Mouse (Mus musculus) large intestine, adult 2 months (tissue): ENCODE results near the gene Scfd2. TPM values are rescaled to one million over a fixed set of nuclear protein-coding genes. Genes with fewer than 3 reads are reported as not detected.

ENCODE experiments used
- DNase-seq: peaks from one replicate; pipeline ENCODE4 v3.0.0-alpha.2; 2012; ENCODE audit warnings: low read depth, low spot score
- WGBS: fragments of 180-500 bp; shearing (Covaris S2); methylation state at CpG from one replicate; pipeline ENCODE4 v1.1.7; 2018; 5-methylcytosine and 5-hydroxymethylcytosine counted together
- polyA plus RNA-seq: library from polyadenylated mRNA; depleted of rRNA; stranded (reverse); fragments of >200 nt; gene quantifications from 2 replicates; pipeline ENCODE4 v1.2.3, GENCODE M21; 2012

Gene Scfd2
- polyA plus RNA-seq, 1 experiment: 13.4 TPM

DNA sequence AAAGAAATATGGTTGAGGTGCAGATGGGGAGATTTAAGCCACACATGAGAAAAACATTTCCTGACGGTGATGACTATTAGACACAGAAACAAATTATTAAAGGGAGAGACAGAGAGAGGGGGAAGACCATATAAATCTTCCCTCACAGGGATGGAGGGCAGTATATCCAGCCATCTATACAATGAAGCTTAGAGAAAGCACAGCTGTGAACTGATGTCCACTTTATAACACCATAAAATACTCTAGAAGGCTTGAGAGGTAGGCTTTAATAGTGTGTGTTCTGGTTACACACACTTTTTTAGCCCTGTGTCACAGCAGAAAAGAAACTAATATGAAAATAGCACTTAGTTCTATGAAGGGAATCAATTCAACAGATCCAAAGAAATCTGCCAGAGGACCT is 61.9 kb downstream of the Scfd2 start:
- 55% methylated on average over 1 of the region's 1 CpGs for WGBS

DNA sequence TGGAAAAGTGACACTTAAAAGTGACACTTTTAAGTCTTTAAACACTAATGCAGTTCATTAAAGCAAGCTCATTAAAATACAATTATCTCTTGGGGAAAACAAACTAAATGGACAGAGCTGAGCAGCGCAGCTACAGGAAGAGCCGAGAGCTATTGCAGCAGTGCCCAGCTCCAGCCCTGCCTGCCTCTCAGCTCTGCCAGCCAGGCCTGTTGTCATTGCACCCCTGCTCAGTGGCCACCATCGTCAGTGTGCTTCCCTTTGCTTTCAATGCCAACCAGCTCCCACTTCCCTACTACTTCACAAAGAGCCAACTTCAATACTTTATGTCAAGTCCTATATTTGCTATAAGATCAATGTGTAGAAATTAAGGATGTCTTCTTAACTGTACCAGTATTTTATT is 63.8 kb downstream of the Scfd2 start:
- WGBS: 74% methylated on average over 3 of the region's 3 CpGs
- no peak for DNase-seq

More for the DNA sequence above, 61.9 kb downstream of the Scfd2 start:
- no peak for DNase-seq

DNA sequence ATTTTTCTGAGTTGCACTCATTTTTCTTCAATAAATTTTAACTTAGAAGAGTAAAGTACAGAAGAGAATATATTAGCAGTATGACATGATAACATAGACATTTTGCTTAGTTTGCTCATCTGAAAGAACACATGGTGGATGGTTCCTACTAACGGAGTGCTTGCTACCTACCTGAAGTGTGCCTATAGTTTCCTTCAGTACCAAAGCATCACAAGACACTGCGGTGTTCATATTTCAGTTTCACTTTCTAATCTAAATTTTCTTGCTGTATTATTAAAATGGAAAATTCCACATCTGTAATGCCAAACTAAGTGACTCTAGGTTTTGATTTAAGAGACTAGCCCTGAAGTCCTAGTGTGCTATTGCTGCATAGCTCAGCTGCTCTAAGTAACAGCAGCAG is 74.8 kb downstream of the Scfd2 start:
- 23% methylated on average over 2 of the region's 2 CpGs for WGBS
- DNase-seq: no peak

DNA sequence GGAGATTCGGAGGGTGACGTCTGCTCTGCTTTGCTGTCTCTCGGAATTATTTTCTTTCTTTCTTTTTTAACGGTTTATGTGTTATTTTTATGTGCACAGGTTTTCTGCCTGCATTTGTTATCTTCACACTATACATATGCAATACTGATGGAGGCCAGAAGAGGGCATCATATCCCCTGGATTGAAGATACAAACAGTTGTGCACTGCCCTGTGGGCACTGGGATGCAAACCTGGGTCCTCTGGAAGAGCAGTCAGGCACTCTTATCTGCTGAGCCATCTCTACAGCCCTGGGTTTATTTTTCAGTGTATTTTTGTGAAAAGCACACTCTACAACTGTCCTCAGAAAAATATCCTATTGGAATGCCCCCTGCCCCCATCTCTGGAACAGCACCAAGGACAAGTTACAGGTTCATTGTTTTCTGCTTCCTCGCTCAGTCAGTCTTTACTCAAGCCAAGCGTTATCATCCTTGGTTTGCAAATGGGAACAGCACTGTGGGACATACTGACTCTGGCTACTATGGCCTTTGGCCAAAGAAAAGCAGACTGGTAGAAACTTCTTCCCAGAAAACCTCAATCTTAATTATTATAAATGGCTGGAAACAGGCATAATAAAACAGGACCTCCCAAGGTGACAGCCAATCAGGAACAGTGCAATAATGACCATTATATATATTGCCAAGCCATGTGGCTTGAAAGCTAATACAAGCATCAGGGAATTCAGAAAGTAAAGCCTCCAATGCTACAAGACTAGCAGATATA is 75.9 kb downstream of the Scfd2 start:
- DNase-seq: no peak
- WGBS: 76% methylated on average over 6 of the region's 6 CpGs

DNA sequence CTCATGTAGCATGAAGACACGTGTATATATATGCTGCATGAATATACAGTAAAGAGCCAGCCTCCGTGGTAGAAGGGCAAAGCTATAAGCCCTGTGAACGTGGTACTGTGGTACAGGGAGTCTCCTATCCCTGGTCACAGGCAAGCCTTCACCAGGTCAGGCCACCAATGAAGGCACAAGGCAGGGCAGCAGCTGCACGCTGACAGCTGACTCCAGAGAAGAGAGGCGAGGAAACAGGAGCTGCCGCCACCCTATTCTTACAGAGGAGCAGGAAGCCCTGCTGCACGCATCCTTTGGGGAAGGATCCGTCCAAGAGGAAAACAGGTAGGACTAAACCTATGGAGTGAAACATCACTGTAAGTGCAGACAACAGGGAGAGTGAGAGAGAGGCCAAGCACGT is 76.5 kb downstream of the Scfd2 start:
- DNase-seq: no peak
- WGBS: 88% methylated on average over 9 of the region's 9 CpGs

DNA sequence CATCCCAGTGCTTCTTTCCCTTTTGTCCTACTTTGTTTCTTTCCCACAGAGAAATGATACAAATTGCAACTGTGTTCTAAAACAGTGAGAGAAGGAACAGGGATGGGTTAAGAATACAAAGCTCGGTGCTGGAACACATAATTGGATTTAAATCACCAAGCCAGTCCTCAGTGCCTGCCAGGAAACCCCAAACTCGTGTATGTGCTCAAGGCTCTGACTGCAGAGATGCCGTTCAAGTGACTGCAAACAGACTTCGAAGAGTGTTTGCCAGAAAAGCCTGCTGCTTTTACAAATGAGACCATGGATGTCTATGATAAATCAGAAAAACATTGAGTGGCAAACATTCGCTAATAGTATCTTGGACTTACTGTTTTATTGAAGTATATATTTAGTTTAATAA is 80.6 kb downstream of the Scfd2 start:
- no peak for DNase-seq

DNA sequence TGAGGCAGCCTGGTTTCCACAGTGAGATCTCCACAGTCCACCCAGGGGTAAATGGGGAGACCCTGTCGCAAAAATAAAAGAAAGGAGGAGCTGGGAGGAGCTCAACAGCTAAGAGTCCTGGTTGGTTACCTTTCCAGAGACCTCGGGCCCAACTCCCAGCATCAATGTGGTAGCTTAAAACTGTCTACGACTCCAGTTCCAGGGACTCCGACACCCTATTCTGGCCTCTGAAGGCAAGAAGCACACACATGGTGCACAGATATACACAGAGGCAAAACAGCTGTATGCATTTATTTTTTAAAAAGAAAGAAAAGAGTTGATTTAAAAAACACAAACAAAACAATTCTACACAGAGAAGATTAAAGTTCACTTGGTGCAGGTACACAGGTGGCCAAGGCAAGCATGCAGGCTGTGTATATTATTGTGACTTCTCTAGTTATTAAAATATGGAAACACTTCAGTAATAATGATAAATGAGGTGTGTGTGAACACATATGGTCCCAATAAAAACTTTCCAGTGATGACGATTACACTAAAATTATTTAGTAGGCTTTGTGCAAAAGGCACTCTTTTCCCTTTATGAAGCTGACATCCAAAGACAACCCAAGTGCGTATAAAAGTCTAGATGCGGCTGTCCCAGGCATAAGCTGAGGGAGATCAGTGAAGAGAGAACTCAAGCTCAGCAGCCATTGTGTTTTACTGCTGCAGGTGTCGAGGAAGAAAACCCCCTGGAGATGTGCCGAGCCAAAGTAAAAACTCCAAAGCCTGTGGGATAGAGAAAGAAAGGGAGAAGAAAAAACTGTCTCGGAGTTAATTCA is 83.8 kb downstream of the Scfd2 start:
- no peak for DNase-seq
- WGBS: 88% methylated on average over 10 of the region's 10 CpGs

More for the DNA sequence above, 80.6 kb downstream of the Scfd2 start:
- 61% methylated on average over 5 of the region's 5 CpGs for WGBS

DNA sequence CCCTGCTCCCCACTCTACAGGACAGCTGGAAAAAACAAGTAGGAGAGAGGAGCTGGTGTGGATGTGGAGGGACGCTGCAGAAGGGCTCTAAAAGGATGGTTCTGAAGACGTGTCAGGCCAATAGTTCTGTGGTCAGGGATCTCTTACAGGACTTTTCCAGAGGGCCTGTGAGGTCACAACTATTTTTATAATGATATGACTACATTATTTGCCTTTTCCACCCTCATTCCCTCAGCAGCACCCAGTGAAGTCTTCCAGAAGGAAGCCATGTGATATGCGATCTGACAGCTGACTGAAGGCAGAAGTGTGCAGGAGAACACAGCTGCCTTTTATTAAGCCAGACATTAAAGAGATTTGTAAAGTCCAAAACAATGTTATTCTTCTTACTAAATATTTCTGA is 85.7 kb downstream of the Scfd2 start:
- no peak for DNase-seq
- 76% methylated on average over 3 of the region's 3 CpGs for WGBS

DNA sequence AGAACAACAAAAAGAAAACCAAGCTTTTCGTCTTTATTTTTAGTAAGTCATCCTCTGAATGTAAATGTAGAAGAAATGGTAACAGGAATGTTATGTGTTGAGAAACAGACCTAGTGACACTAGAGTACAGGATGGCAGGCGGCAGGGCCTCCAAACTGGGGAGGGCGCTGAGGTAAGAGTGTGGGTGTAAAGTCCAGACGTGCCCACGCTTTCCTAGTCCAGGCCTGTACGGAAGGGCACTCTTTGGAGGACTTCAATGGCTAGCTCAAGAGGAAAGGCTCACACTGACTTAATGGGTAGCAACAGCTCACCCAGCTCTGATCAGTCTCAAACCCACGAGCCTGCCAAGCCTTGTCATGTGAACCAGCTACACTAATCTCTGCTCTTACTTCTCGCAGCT is 93.2 kb downstream of the Scfd2 start:
- 78% methylated on average over 8 of the region's 8 CpGs for WGBS
- no peak for DNase-seq

DNA sequence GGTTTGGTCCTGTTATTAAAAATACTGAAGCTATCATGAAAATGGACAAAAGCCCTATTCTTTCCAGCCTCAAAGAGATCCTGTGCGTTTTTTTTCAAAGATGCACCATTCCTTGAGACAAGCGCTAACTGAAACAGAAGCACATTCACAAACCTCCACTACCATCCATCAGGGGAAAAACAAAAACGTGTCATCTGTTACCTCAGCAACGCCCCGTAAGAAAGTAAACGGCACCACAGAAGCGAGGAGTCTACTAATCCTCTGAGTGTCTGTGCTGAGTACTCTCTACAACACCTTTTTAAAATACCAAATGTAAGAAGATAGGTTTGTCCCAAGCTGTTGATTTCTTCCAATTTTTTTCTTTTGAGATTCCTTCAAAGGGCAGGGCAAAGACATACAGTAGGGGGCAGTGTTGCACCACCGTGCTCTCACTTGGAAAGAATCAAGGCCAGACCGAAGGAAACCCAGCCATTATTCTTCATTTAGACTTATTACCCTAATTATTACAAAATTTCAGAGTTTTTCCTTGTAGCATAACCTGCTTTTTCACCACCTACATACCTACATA is 97.9 kb downstream of the Scfd2 start:
- 14% methylated on average over 9 of the region's 9 CpGs for WGBS
- peak; percentile 24 for DNase-seq

DNA sequence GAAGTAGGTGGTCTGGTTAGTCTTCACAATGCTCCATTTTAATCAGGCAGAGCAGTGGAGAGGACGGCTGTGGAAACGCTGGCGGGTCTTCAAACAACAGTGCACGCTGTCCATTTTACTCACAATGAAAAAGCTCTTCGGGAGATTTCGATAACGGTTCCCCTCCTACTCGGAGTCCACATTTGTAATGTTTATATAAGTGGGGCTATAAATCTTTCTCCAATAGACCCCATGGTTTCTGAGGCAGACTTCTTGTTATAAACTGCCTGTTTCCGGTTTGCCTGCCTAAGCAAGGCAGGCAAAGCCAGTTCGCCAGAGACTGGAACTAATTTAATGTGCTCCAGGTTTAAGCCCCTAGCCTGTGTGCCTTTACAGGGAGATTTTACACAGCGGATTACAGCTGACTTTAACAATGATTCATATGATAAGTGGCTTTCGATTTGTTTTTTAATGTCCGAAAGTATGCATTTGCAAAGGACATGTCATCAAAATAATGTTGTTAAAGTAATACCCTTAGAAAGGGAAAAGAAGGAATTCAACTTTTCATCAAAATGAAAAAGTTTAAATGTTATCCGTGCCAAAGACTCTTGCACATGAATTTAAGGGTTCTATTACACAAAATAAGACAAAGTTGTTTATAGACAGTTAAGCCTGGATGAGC is 98.5 kb downstream of the Scfd2 start:
- WGBS: 17% methylated on average over 14 of the region's 14 CpGs
- no peak for DNase-seq

DNA sequence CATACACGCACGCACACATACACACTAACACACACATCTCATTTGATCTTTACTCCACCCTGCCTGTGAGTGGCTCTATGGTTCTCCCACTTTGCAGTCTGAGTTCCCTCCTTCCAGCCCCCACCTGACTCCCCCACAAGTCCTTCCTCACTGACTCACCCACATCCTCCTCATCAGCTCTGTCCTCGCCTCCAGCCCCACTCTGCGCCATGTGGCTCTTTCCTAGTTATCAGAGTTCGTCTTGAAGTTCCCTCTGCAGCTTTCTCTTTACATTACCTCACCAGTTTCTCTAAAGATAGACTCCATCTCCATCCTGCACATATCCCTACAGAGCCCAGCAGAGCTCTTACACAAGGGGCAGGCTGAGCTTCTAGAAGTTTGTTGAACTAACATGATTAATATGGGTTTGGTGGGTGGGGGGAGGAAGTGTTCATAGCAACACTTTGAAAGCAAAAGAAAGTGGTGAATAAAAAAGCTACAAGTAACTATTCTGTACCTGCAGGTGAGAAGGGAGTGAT is 110.9 kb downstream of the Scfd2 start:
- WGBS: 80% methylated on average over 5 of the region's 5 CpGs
- DNase-seq: no peak

DNA sequence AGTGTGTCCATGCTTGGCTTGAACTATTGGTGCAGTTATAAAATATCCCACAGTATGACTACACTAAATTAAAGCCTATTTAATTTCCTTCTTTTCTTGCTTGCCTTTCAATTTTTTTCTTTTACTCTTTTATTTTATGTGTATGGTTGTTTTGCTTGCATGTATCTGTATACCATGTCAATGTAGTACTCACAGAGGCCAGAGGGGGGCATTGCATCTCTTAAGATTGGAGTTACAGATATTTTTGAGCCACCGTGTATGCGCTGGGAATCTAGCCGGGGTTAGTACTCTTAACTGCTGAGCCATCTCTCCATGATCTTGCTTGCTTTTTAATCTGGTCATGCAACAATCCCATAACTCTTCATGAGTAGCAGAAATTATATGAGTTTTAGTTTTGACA is 119.0 kb downstream of the Scfd2 start:
- 100% methylated on average over 3 of the region's 3 CpGs for WGBS
- DNase-seq: no peak

DNA sequence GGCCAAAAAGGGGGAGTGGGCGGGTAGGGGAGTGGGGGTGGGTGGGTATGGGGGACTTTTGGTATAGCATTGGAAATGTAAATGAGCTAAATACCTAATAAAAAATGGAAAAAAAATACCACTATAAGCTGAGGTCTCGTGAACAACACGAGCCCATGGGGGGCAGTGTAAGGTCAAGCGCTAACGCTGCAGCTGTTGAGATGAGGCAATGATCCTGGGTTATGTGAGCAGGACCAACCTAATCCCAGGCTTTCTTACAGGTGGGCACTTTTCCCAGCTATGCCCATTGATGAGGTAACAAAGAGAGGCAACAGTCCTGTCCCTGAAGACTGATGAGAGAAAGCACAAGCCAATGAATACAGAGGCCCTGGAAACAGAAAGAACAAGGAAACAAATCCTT is 126.7 kb downstream of the Scfd2 start:
- no peak for DNase-seq

DNA sequence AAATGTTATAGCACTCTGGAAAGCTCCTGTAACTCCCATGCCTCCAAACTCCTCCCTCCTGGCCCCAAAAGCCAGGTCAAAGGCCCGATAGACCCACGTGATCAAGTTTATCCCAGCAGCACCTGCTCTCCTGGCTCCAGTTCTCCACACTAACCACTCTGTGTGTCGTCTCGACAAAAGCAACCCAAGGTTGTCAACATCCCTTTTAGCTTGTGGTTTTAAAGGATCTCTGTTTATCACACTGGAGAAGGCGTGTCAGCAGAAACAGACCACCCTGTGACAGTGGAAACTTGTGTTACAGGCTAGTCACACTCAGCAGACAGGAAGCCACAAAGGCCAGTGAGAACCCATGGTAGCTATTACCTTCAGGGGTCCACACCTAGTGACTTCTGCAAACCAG is 127.5 kb downstream of the Scfd2 start:
- WGBS: 16% methylated on average over 5 of the region's 5 CpGs
- peak; percentile 16 for DNase-seq

More for the DNA sequence above, 126.7 kb downstream of the Scfd2 start:
- 95% methylated on average over 4 of the region's 5 CpGs for WGBS

DNA sequence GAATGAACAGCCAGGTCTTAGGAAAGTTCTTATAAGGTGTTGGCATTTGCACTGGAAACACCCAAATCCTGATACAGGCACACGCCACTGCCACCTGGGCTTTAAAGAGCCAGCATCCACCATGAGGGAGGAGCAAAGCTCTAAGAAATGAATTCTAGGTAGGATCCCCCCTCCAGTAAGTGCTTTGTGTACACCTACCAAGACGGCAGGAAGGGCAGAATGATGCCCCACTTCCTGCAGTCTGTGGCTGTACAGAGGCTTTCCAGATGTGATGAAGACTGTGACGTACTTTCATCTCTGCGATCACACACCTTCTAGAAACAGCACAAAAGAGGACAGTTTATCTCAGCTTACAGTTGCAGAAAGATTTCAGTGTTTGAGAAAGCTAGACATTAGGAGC is 128.9 kb downstream of the Scfd2 start:
- 76% methylated on average over 4 of the region's 4 CpGs for WGBS
- DNase-seq: no peak

DNA sequence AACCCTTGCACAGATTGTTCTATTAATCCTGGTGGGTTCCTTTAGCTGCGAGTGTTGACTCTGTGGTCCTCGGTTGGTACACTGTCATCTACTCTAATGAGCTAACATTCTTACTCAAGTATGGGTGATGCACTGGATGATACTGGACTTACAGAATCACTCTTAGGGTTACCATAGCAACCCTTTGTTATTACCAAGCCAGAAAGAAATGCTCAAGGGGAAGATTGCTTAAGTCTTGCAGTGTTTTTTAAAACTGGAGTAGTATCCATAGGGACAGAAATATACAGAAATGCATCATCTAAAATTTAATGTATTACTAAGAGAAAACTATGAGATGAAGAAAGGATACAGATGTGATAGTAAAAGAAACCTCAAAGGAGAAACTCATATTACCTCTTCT is 139.8 kb downstream of the Scfd2 start:
- DNase-seq: no peak
- WGBS: 75% methylated on average over 2 of the region's 2 CpGs

DNA sequence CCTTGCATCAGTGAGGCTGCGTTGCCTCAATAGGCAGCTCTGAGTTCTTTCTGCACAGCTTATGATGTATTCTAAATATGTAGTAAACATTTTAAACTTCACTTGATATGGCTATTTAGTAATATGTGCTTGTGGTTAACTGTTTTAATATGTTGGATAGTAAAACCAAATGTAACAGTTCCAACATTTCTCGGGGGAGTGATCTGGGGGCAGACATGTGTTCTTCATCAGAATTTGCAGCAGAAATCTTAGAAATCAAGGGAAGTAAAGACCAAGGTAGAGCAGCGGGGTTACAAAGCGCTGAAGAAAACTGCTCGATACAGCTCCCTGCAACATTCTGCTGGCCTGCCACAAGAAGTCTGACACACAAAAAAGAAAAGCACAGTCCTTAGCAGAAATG is 140.2 kb downstream of the Scfd2 start:
- no peak for DNase-seq
- WGBS: 91% methylated on average over 5 of the region's 5 CpGs

DNA sequence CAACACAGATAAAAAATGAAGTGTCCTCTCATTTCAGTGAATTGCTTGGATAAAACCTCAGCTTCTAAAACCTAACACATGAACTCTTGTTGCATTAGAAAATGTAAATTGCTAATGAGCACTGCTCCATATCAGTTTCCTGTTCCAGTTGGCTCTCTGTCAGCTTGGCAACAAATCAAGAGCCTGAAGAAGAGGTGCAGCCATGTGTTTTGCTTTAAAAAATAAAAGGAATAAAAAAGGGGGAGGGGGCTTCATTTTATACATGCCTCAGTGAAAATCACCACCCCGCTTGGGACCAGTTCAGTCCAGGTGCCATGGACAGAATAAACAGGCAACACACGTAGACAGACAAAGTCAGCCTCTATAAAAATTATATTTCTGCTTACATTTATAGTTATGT is 142.7 kb downstream of the Scfd2 start:
- no peak for DNase-seq
- WGBS: 75% methylated on average over 2 of the region's 2 CpGs

DNA sequence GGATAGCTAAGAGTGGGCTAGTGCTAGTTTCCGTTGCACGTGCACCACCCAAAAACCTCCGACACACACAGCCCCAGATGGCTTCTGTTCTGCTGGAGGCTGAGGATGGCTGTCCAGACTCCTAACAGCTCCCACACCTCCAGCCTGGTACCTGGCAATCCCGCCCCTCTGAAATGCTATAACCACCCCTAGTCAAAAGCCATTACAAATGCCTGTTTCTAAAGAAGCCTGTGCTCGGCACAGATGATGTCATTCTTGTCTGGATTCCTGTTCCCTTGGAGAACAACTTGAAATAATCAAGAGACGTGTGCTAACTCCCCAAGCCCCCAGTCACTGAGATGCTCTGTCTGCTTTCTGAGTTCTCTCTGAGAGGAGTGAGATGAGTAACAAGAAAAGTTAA is 143.5 kb downstream of the Scfd2 start:
- DNase-seq: no peak
- 70% methylated on average over 6 of the region's 6 CpGs for WGBS
